Mouse (Mus musculus) testis, adult 2 months (tissue): ENCODE data around the gene Dlk1. TPM values are rescaled to one million over a fixed set of nuclear protein-coding genes. Genes with fewer than 3 reads are reported as not detected.

Source experiments
- H3K27ac ChIP-seq: fragments of 200-500 bp; 2 replicates; pipeline ENCODE4 v1.5.1; 2012; ENCODE audit warnings: low read depth, low read length; ENCODE audit not compliant: control insufficient read depth, insufficient read depth
- H3K27me3 ChIP-seq: fragments of 200-500 bp; 2 replicates; pipeline ENCODE4 v1.6.1; 2012; ENCODE audit warnings: mild to moderate bottlenecking, low read length, moderate library complexity; ENCODE audit not compliant: control insufficient read depth, insufficient read depth
- H3K36me3 ChIP-seq: fragments of 200-500 bp; 2 replicates; pipeline ENCODE4 v1.6.1; 2012; ENCODE audit warnings: mild to moderate bottlenecking, low read length; ENCODE audit not compliant: control insufficient read depth, insufficient read depth
- H3K4me1 ChIP-seq: fragments of 200-500 bp; 2 replicates; pipeline ENCODE4 v1.6.1; 2012; ENCODE audit warnings: low read length; ENCODE audit not compliant: control insufficient read depth, insufficient read depth
- H3K4me3 ChIP-seq: fragments of 200-500 bp; 2 replicates; pipeline ENCODE4 v1.5.1; 2012; ENCODE audit warnings: low read depth, mild to moderate bottlenecking, low read length, moderate library complexity, mixed read lengths; ENCODE audit not compliant: control insufficient read depth
- CTCF ChIP-seq: fragments of 200-500 bp; IDR thresholded peaks from 2 replicates; pipeline ENCODE4 v1.5.1; 2012; ENCODE audit warnings: low read depth, mild to moderate bottlenecking, inconsistent platforms, low read length, moderate library complexity; ENCODE audit not compliant: control insufficient read depth, insufficient read depth, insufficient replicate concordance
- POLR2A ChIP-seq: fragments of 200-500 bp; IDR thresholded peaks from 2 replicates; pipeline ENCODE4 v1.6.1; 2012; ENCODE audit warnings: low read depth, mild to moderate bottlenecking, inconsistent platforms, low read length, moderate library complexity; ENCODE audit not compliant: control insufficient read depth
- polyA plus RNA-seq: library from polyadenylated mRNA; depleted of rRNA; stranded (reverse); fragments of >200 nt; gene quantifications from 2 replicates; pipeline ENCODE4 v1.2.3, GENCODE M21; 2012

The Dlk1 gene
- polyA plus RNA-seq, 1 experiment: 1.5 TPM

DNA sequence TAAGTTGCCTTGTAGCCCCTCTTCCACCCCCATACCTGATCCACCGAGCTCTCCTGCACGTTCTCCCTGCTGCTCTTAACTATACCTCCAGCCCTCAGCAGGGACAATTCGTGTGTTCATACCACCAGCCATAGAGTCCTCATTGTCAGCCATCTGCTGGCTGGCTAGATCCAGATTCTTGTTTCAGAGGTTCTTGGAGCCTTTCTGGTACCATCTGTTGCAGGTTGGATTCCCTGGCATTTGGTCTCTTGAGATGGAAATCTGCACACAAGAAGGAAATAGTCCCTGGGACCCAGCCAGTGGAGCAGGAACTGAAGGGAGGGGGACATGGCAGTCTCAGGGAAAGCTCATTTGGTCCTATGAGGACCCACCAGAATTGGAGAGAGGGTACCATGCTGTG, 39.1 kb downstream of the Dlk1 start:
- H3K27me3 ChIP-seq: no peaks in the 10 kb centered on the region
- H3K4me3 ChIP-seq: no peak overlapping the region
- TF ChIP-seq CTCF: no peak
- TF ChIP-seq POLR2A: no peak
- H3K4me1 ChIP-seq: no peaks in the 10 kb centered on the region
- H3K27ac ChIP-seq: no peak overlapping the region
- H3K36me3 ChIP-seq: no peaks in the 10 kb centered on the region

DNA sequence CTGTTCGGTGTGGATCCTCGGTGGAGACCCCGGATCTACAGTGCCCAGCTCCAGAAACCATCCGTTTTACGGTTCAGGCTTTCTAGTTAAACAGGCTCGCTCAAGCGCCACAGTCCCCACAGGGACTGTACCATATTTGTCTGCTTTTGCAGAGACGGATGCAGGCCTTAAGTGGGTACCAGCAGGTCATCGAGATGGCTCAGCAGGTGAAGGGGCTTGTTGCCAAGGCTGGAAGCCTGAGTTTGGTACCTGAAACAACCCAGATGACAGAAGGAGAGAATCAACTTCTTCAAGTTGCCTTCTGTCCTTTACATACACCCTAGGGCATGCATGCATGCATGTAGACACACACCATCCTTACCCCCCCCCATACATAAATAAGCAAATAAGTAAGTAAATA, 40.8 kb downstream of the Dlk1 start:
- no peaks in the 10 kb centered on the region for H3K4me1 ChIP-seq
- no peak overlapping the region for H3K27ac ChIP-seq
- no peak overlapping the region for H3K4me3 ChIP-seq
- TF ChIP-seq POLR2A (no peak), CTCF (no peak)
- H3K36me3 ChIP-seq: no peaks in the 10 kb centered on the region
- no peaks in the 10 kb centered on the region for H3K27me3 ChIP-seq

DNA sequence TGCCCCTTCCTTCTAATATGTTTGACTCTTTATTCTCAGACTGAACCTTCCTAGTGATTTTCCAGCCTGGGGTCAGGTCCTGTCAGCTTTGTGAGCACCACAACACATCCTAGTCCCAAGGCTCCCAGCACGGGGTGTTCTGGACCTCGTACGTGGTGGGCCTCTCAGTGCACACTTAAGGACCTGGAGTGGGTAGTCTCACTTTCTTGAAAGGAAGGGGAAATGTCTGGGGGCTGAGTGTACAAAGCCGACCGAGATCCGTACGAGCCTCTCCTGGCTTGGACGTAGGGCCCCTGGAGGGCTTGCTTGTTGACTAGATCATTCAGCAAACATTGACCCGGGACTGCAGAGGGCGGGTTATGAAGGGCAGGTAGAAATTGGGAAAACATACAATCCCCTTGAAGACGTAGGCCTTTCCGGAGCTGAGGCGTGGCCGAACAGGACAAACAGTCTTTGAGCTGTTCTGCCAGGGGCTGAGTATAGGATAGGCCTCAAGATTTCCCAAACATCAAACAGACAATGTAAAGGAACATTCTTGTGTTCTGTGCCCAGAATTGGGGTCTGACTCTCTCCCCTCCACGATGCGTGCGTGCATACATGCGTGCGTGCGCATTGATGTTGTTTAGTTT, 42.5 kb downstream of the Dlk1 start:
- no peaks in the 10 kb centered on the region for H3K27me3 ChIP-seq
- no peak for TF ChIP-seq CTCF
- no peak for TF ChIP-seq POLR2A
- H3K4me3 ChIP-seq: no peak overlapping the region
- no peaks in the 10 kb centered on the region for H3K36me3 ChIP-seq
- H3K27ac ChIP-seq: no peak overlapping the region
- no peaks in the 10 kb centered on the region for H3K4me1 ChIP-seq

DNA sequence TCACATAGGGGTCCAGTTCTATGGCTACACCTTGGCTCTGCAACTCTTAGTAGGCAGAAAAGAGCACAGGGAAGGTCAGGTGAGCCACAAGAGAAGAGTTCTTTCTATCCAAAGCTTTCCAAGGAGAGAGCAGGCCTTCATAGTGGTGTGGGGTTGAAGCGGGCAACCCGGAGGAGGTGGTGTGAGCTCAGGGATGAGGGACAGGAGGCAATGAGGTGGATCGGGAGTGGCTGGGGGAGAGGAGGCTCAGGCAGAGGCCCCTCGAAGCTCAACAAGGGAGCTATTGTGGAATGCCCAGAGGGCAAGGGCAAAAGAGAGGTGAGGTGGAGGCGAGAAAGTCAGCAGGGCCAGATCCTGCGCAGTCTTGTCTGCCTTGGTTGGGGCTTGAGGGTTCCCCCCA, 43.8 kb downstream of the Dlk1 start:
- Histone ChIP-seq H3K27me3 (no peaks in the 10 kb centered on the region), H3K4me1 (no peaks in the 10 kb centered on the region; the same call in 1 of the 2 replicates), H3K27ac (no peak overlapping the region), H3K4me3 (no peak overlapping the region), H3K36me3 (no peaks in the 10 kb centered on the region)
- no peak for TF ChIP-seq POLR2A

DNA sequence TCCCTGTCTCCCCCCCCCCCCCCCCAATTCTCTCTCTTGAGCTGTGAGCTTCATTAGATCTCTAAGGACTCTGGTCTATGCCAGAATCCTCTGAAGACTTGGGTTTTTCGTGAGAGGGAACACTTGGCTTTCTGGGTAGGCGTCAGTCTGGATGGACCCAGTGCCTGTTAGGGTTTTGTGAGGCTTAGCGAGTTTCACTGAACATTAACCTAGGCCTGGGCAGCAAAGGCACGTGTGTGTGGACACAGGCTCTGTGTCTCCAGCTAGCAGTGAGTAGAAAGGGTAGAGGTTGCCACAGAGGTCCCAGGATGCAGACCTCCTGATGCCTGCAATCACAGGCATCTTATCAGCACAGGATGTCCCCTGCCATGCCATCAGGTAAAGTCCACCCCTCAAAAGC, 48.4 kb downstream of the Dlk1 start:
- H3K27me3 ChIP-seq: no peaks in the 10 kb centered on the region
- no peak overlapping the region for H3K4me3 ChIP-seq
- H3K36me3 ChIP-seq: no peaks in the 10 kb centered on the region
- no peak overlapping the region for H3K27ac ChIP-seq
- no peaks in the 10 kb centered on the region; the same call in 1 of the 2 replicates for H3K4me1 ChIP-seq
- TF ChIP-seq CTCF: no peak
- TF ChIP-seq POLR2A: no peak

DNA sequence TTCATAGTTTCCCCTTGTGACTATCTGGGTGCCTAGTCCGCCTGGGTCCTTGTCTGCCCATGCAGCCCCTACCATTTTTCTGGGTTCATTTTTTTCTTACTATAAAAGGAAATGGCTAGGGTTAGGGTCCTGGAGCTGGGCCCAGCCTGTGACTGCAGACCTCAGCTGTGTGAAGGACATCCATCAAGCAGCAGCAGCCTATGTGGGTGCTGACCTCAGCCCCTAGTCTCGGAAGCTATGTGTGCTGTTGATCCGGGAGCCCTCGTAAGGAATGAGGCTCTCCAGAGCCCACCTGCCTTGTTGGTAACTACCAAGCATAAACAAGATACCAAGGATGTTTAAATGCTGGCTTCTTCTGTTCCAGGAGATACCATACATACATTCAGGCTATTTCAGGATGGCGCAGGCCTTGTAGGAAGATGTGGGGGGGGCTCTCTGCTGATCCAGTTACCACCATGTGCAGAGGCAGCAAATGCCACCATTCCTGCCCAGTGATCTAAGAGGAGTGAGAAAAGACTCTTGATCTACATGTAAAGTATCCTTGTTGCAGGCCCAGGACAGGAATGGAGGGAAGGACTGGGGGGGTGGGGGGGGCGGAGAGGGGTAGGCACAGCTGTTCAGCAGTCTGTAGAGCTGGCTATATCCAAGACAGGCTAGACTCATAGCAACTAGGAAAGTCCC, 49.9 kb downstream of the Dlk1 start:
- Histone ChIP-seq H3K4me1 (no peaks in the 10 kb centered on the region; the same call in 1 of the 2 replicates), H3K27me3 (no peaks in the 10 kb centered on the region), H3K4me3 (no peak overlapping the region), H3K36me3 (no peaks in the 10 kb centered on the region), H3K27ac (no peak overlapping the region)
- TF ChIP-seq CTCF (no peak), POLR2A (no peak)

DNA sequence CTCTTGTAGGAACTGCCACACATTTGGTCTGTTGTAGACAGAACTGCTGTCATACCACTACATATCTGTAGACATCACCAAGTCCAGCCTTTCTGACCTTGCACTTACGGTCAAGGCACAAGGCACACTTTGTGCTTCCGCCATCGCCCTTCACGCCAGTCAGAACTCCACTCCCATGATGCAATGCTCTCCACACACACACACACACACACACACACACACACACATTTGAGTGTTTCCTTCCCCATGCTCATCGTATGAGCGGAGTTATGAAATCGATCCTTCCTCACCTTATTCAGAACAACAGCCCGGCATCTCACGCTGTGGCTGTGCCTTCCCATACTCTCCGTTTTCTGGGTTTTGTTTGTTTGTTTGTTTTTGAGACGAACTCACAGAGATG, 55.1 kb downstream of the Dlk1 start:
- no peak for TF ChIP-seq POLR2A
- TF ChIP-seq CTCF: no peak
- Histone ChIP-seq H3K36me3 (no peaks in the 10 kb centered on the region), H3K27me3 (no peaks in the 10 kb centered on the region), H3K4me3 (no peak overlapping the region), H3K4me1 (no peaks in the 10 kb centered on the region), H3K27ac (no peak overlapping the region)
